Mouse (Mus musculus) adrenal gland, postnatal 25 days (tissue): ENCODE data around the gene Tex261. TPM values are rescaled to one million over a fixed set of nuclear protein-coding genes. Genes with fewer than 3 reads are reported as not detected.

Source experiments
- DNase-seq: peaks from one replicate; pipeline ENCODE4 v3.0.0; 2021; ENCODE audit warnings: mixed read lengths
- total RNA-seq: library from RNA; stranded (reverse); gene quantifications from 2 replicates; pipeline ENCODE4 v1.2.3, GENCODE M21; 2021

Gene Tex261
- total RNA-seq, 1 experiment from 2014 or later = 125 TPM

DNA sequence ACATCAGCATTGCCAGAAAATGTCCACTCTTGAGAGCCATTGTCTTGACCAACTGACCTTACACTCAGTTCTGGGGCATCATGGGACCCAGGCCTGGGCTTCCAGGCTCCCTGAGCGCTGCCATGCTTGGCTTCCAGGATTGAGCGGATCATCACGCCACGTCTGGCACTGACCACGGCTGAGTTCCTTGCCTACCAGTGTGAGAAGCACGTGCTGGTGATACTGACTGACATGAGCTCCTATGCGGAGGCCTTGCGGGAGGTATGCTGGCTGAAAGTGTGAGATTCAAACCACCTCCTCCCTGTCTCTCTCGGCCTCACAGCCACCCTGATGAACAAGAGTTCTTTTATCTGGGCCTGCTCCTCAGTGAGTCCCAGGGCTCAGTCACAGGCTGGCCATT, 19.6 kb downstream of the Tex261 start:
- no peak for DNase-seq

DNA sequence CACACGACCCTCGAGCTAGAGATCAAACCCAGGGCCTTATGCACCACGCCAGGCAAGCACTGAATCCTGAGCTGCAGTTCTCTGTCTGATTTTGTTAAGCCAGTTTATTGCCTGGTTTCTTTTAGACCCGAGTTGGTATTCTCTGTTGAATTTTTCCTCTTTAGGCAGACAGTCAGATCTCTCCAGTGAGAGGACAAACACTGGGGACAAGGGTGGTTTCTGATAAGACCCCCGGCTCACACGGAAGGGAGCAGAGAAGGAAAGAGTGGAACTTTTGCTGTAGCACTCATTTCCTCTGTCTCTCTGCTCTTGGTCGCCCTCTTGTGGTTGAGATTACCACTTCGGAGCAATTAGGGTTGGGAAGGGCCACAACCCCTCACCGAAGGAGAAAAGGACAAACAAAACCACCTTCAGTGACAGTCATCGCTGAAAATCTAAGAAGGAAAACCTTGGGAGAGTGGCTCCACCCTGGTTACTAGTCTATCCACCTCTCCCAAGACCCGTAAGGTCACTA, 25.4 kb downstream of the Tex261 start:
- peak; percentile 56 for DNase-seq

- DNase-seq = no peak
These were observed 26.3 kb downstream of the Tex261 start for GRCm38 (mm10) chr6:83749286-83749685.

DNA sequence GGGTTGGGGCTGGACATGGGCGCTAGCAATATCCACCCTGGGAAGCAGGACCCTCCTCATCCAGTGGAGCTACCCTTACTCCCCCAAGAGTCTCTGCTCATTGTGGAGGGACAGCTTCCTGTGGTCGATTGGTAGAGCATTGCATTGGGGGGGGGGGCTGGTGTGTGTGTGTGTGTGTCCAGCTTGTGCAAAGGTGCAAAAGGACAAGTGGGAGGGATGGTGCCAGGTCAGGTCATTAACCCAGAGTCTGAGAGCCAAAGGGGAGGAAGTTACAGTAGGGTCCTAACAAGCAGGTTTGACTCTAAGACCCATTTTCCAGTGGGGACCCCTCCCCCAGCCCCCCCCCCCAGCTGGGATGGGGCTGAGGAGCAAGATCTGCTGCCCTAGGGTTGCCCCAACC, 30.1 kb downstream of the Tex261 start:
- DNase-seq = no peak

- DNase-seq = no peak
These were observed 31.1 kb downstream of the Tex261 start for GRCm38 (mm10) chr6:83744557-83744956.

GRCm38 (mm10) chr6:83744126-83744525, 31.5 kb downstream of the Tex261 start:
- no peak for DNase-seq

DNA sequence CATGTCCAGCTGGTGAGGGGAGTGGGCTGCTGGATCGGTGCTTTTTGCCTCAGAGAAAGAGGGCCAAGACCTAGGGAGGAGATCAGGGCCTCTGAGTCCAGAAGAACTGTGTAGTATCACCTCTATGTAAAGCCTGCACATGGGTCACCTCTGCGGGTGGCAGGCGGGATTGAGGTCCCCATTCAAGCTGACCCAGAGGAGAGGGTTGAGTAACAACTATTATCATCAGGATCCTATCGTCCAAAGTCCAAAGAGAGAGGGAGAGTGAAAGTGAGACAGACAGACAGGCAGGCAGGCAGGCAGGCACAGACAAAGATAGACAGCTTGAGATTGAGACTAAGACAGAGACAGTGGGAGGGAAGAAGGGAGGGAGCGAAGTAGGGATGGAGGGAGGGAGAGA, 32.4 kb downstream of the Tex261 start:
- no peak for DNase-seq

GRCm38 (mm10) chr6:83742761-83743160, 32.9 kb downstream of the Tex261 start, which contains the start of gene Atp6v1b1:
Gene Atp6v1b1 (plus strand): TSS chr6:83742990.
- DNase-seq = no peak

DNA sequence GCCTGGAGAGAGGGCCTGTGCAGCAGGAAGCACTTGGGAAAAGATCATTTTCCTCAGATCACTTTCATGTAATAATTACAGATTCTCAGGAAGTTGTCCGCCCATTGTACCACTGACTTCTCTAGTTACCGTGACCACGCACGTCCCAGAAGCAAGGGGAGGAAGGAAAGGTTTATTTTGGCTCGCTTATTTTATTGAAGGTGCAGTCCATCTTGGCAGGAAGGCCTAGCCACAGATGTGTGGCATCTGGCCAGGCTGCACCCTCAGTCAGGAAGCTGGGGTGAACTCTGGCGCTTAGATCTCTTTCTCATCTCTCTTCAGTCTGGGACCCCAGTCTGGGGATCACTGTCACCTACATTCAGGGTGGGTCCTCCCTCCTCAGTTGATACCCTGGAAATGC, 37.0 kb downstream of the Tex261 start:
- no peak for DNase-seq

DNA sequence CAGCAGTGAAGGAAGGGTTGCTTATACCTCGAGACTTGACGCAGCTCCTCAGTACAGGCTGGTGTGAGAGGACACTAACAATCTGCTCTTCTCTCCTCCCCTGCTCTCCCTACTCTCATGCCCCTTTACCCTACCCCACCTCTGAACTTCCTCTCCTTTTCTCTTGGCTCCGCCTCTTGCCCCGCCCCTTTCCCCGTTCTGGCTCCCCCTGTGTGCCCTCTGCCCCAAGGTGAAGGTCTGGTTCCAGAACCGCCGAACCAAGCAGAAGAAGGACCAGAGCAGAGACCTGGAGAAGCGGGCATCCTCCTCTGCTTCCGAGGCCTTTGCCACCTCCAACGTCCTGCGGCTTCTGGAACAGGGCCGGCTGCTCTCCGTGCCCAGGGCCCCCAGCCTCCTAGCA, 38.3 kb downstream of the Tex261 start:
- DNase-seq = no peak

GRCm38 (mm10) chr6:83731128-83731527, 44.5 kb downstream of the Tex261 start:
- DNase-seq = peak; percentile 81

- no peak for DNase-seq
These were observed 46.2 kb downstream of the Tex261 start for GRCm38 (mm10) chr6:83729350-83729970.

- peak; percentile 25 for DNase-seq
These were observed 47.1 kb downstream of the Tex261 start for GRCm38 (mm10) chr6:83728488-83728887.

DNA sequence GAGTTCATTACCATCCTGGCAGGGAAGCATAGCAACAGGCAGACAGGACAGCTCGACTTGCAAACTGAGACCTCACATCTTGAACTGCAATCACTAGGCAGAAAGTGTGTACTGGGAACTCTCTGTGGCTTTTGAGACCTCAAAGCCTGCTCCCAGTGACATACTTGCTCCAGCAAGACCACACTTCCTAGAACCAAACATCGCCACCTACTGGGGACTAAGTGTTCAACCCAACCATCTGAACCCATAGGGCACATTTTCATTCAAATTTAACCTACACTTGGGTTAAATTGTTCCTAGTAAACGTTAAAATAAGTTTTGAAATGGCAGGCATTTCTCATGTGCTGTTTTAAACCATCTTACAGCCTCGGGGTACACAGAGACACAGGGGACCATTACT, 48.4 kb downstream of the Tex261 start:
- no peak for DNase-seq

DNA sequence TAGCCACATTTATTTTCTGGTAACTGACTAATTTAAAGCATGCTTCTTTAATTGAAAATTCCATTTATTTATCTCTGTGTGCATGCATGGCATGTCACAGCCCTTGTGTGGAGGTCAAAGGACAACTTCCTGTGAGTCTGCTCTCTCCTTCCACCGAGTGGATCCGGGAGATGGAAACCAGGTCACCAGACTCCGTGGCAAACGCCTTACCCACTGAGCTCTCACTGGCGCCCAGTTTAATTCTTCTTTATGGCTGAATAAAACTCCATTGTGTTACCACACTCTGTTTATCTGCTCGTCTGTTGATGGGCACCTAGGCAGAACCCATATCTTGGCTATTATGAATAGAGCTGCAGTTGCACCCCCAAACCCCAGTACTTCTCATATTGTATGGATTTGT, 53.1 kb downstream of the Tex261 start:
- no peak for DNase-seq

Other genes starting within 250 kb of the Tex261 start
- not detected in 2 replicates for gene Actg2, start 239.5 kb downstream of the Tex261 start, total RNA-seq
- gene Stambp, start 203.1 kb downstream of the Tex261 start, total RNA-seq = 28.9 and 31.1 TPM in 2 replicates
- gene Clec4f, start 119.6 kb downstream of the Tex261 start, total RNA-seq = not detected in 2 replicates
- not detected in 2 replicates for gene Cd207, start 98.0 kb downstream of the Tex261 start, total RNA-seq
- not detected in 2 replicates for gene Vax2, start 64.5 kb downstream of the Tex261 start, total RNA-seq
- gene Atp6v1b1, start 32.8 kb downstream of the Tex261 start, total RNA-seq = not detected in 2 replicates
- 0.30 TPM in 1 of 2 replicates, not detected in the other for gene Ankrd53, start 13.2 kb downstream of the Tex261 start, total RNA-seq
- 50.4 and 59.5 TPM in 2 replicates for gene Nagk, start 19.2 kb upstream of the Tex261 start, total RNA-seq
- 21.1 and 28.2 TPM in 2 replicates for gene Paip2b, start 55.9 kb upstream of the Tex261 start, total RNA-seq
- gene Zfp638, start 91.3 kb upstream of the Tex261 start, total RNA-seq = 102 and 117 TPM in 2 replicates
- 48.0 and 57.7 TPM in 2 replicates for gene Dysf, start 232.8 kb upstream of the Tex261 start, total RNA-seq